In the genomic region with DNA sequence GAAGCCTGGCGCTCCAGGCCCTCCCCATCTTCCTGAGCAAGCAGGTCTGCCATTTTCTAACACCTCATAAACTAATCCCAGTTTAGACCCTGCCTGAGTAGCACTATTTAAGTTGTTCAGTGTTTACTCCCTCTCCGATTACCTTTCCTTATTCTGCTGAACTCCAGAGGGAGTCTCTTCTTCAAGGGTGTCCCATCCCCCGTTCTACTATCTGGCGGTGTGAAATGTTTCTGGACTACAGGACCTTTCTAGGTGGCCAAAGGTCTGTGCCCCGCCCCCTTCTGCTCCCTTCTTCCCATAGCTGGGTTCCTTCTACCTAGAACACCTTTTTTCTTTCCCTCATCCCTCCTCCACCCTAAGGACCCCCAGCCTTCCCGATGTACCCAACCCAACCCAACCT, we compare ENCODE assay signal across 8 mouse cellular contexts. TPM values are rescaled to one million over a fixed set of nuclear protein-coding genes. Genes with fewer than 3 reads are reported as not detected.
DNase-seq lines count a peak whose midpoint lies in the region; ATAC-seq and TF ChIP-seq lines count a peak whose summit lies in the region.

No protein-coding gene starts in this region.

- no peak for TF ChIP-seq POLR2A in ES-Bruce4 (IDR thresholded peaks at IDR 0.05; ENCODE audit: insufficient read depth, low read length)

- no peaks in the 10 kb centered on the region for H3K4me1 ChIP-seq in ES-Bruce4 (ENCODE audit: control insufficient read depth, insufficient read depth, low read length)
- H3K4me1 ChIP-seq in hindbrain, embryonic 14.5 days (replicated peaks; ENCODE audit: control insufficient read depth, insufficient read depth, low read length): peaks cover 15% of the 10 kb centered on the region; the same call in 1 of the 2 replicates
- H3K4me1 ChIP-seq in liver, embryonic 12.5 days: peaks cover 32% of the 10 kb centered on the region

- no peak overlapping the region for H3K9ac ChIP-seq in ES-Bruce4 (ENCODE audit: low read depth, poor library complexity, severe bottlenecking)
- peak overlapping the region; percentile 95 for H3K9ac ChIP-seq in hindbrain, embryonic 14.5 days
- H3K9ac ChIP-seq in liver, embryonic 12.5 days: no peak overlapping the region

- H3K27me3 ChIP-seq in ES-Bruce4 (ENCODE audit: control insufficient read depth, insufficient read depth, low read length, poor library complexity, severe bottlenecking): 0 out of 2 replicates have a peak, but pooled peaks cover 2% of the 10 kb centered on the region
- peaks cover 27% of the 10 kb centered on the region for H3K27me3 ChIP-seq in hindbrain, embryonic 14.5 days (ENCODE audit: control insufficient read depth, insufficient read depth, low read length)
- peaks cover 73% of the 10 kb centered on the region for H3K27me3 ChIP-seq in liver, embryonic 12.5 days (replicated peaks)

- no peak for TF ChIP-seq CTCF in ES-Bruce4 (IDR thresholded peaks at IDR 0.05; ENCODE audit: low read depth, low read length)

- peak overlapping the region; percentile 95 for H3K4me2 ChIP-seq in hindbrain, embryonic 14.5 days (replicated peaks)
- peak overlapping the region; percentile 84 for H3K4me2 ChIP-seq in liver, embryonic 12.5 days

- ATAC-seq in hindbrain, embryonic 14.5 days (ENCODE audit: low FRiP score): no peak
- no peak for ATAC-seq in liver, embryonic 12.5 days

- WGBS in hindbrain, embryonic 14.5 days: 21% methylated on average over 6 of the region's 6 CpGs
- 15% methylated on average over 6 of the region's 6 CpGs for WGBS in liver, embryonic 12.5 days (ENCODE audit: insufficient replicate concordance)

- H3K4me3 ChIP-seq in ES-Bruce4 (ENCODE audit: low read depth, low read length): peak overlapping the region; percentile 49
- peak overlapping the region; percentile 75 for H3K4me3 ChIP-seq in hindbrain, embryonic 14.5 days (replicated peaks; ENCODE audit: low read length)
- H3K4me3 ChIP-seq in liver, embryonic 12.5 days: peak overlapping the region; percentile 56

- H3K36me3 ChIP-seq in ES-Bruce4 (ENCODE audit: control insufficient read depth, insufficient read depth, low read length, poor library complexity, severe bottlenecking): no peaks in the 10 kb centered on the region
- no peaks in the 10 kb centered on the region for H3K36me3 ChIP-seq in hindbrain, embryonic 14.5 days (replicated peaks; ENCODE audit: control insufficient read depth, insufficient read depth)
- H3K36me3 ChIP-seq in liver, embryonic 12.5 days: no peaks in the 10 kb centered on the region

- no peaks in the 10 kb centered on the region for H3K9me3 ChIP-seq in ES-Bruce4 (replicated peaks; ENCODE audit: control insufficient read depth, insufficient read depth, low read length, poor library complexity, severe bottlenecking)
- no peaks in the 10 kb centered on the region for H3K9me3 ChIP-seq in hindbrain, embryonic 14.5 days (ENCODE audit: control insufficient read depth, low read length)
- H3K9me3 ChIP-seq in liver, embryonic 12.5 days (replicated peaks): no peaks in the 10 kb centered on the region

- peak; percentile 49 for DNase-seq in brain, adult 2 months (ENCODE audit: low read depth, low spot score)
- no peak for DNase-seq in hindbrain, embryonic 14.5 days (ENCODE audit: low spot score)
- no peak for DNase-seq in urinary bladder, adult 18-20 months (ENCODE audit: low spot score in 2 of 2)
- DNase-seq in right cerebral cortex, postnatal 4 days: no peak
- DNase-seq in embryo, embryonic 9.5 days (ENCODE audit: extremely low spot score): no peak
- DNase-seq in left cerebral cortex, adult 18-20 months (ENCODE audit: low spot score in 2 of 2): no peak

- no peak for TF ChIP-seq EP300 in ES-Bruce4 (IDR thresholded peaks at IDR 0.05; ENCODE audit: insufficient read depth, low read depth, low read length)

- H3K27ac ChIP-seq in ES-Bruce4 (ENCODE audit: insufficient read depth, low read length): no peak overlapping the region
- H3K27ac ChIP-seq in hindbrain, embryonic 14.5 days: peak overlapping the region; percentile 91
- no peak overlapping the region for H3K27ac ChIP-seq in liver, embryonic 12.5 days

RNA-seq across cellular contexts. Expression of gene Phf21a, which starts 32.6 kb away (rescaled TPM):
- polyA plus RNA-seq in ES-Bruce4 (2011; ENCODE audit: insufficient read depth, insufficient read length, low read depth, missing spikeins): 47.0 and 52.2 TPM in 2 replicates
- 29.6 and 32.2 TPM in 2 replicates for polyA plus RNA-seq in hindbrain, embryonic 14.5 days (2014; fragmentation: Nextera tagmentation; extraction: Ambion mirVana)
- polyA plus RNA-seq in liver, embryonic 12.5 days (2016; fragmentation: Nextera tagmentation; extraction: Ambion mirVana): 5.6 and 5.9 TPM in 2 replicates
- total RNA-seq in left cerebral cortex, adult 18-20 months (2021): 100 to 1,000 TPM; 121 to 130 TPM

RNA-seq across cellular contexts. Expression of gene Creb3l1, which starts 36.0 kb away (rescaled TPM):
- polyA plus RNA-seq in ES-Bruce4 (2011; ENCODE audit: insufficient read depth, insufficient read length, low read depth, missing spikeins): 10.5 and 10.9 TPM in 2 replicates
- 3.5 and 3.6 TPM in 2 replicates for polyA plus RNA-seq in hindbrain, embryonic 14.5 days (2014; fragmentation: Nextera tagmentation; extraction: Ambion mirVana)
- polyA plus RNA-seq in liver, embryonic 12.5 days (2016; fragmentation: Nextera tagmentation; extraction: Ambion mirVana): 1.9 and 2.3 TPM in 2 replicates
- total RNA-seq in left cerebral cortex, adult 18-20 months (2021): 1 to 10 TPM; 2.3 to 2.6 TPM
